Mouse (Mus musculus): ENCODE data around the gene Rnaseh2c.

DNA sequence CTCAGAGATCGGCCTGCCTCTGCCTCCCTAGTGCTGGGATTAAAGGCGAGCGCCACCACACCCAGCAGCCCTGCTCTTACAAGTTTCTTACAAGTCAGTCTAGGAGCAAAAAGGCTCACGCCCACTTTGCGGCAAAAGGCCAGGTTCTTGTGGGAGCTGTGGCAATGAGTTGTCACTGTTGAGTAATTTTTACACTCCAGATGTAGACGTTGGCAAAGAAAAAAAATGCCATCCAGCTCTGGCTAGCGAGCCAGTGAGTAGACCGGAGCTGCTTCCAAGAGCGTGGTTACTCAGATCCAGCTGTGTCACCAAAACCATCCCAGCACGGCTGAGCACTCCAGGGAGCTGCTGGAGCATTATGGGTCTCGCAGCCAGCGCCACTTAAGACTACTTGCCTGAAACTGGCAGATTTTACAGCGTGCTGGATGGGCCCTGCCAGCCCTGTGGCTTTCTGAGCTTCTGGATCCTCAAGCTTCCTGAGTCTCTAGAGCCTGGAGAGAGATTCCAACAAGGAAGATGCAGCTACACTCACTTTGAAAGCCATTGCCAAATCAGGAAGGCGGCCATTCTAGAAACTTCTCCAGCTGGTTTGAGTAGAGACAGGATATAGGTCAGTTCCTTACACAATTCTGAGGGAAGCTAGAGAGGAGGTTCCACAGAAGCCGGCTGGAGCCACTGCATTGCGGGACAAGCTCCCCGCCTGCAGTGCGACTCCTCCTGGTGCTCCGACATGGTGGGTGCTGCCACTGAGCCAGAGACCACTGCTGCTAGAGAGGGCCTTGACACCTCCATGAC, 29.1 kb upstream of the Rnaseh2c start:
- no peak for TF ChIP-seq ZNF384 (IDR thresholded peaks at IDR 0.05; ENCODE audit: low read depth, low read length)
- TF ChIP-seq HCFC1 (IDR thresholded peaks at IDR 0.05; ENCODE audit: borderline replicate concordance, insufficient read depth, low read length), result no peak
- TF ChIP-seq CHD2 (IDR thresholded peaks at IDR 0.05; ENCODE audit: low read depth, low read length), result no peak
- TF ChIP-seq MAFK (IDR thresholded peaks at IDR 0.05; ENCODE audit: insufficient read depth, low read depth, low read length), result no peak
